Comparison of ENCODE assay signal across 9 mouse cellular contexts in the genomic region with DNA sequence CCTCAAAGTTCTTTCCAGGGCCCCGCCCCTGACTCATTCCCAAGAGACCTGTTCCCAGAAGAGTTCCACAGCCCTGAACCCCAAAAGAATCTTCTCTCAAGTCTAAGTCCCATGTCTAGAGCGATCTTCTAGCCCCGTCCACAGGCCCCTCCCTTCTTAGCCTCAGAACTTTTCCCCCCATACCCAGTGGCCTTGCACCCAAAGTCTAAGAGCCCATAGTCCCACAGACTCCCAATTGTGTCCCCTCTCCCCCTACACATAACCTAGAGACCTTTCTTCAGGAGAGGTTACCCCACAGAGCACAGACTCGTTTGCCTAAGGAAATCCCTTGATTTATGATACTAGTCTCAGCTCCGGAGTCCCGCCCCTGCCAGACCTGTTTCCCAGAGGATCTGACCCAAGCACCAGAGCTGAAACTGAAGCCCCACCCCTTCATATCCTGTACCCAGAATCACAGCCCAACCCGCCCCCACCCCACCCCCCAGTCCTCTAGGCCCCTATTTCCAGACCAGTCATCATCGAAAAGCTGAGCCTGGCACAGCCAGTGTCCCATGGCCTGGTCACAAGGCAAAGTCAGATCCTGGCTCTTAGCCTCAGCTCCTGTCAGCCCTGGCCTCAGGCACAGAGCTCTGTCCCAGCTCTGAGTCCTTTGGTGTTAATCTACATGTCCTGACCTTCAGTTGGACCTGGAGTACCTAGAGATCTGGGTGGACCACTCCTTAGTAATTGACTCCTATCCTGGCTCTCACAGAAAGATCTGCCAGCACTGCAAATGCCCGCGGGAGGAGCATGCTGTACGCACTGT. TPM values are rescaled to one million over a fixed set of nuclear protein-coding genes. Genes with fewer than 3 reads are reported as not detected.
DNase-seq lines count a peak whose midpoint lies in the region; ATAC-seq and TF ChIP-seq lines count a peak whose summit lies in the region.
"Had no signal": no experiment of that assay in that cellular context is flagged by ENCODE, and none has a peak within 500 bp of the region (broad histone marks: within the 10 kb centered on the region; RNA-seq: fewer than 3 reads in every experiment).

No protein-coding gene starts in this region.

- no peak for TF ChIP-seq EP300 in liver, embryonic 14.5 days (IDR thresholded peaks at IDR 0.05; ENCODE audit: low read depth)

- TF ChIP-seq CTCF in liver, embryonic 14.5 days (IDR thresholded peaks at IDR 0.05; ENCODE audit: low read depth) = no peak
- TF ChIP-seq CTCF in layer of hippocampus, adult 2 months (conservative IDR thresholded peaks at IDR 0.05) = no peak

- no peak overlapping the region for H3K9ac ChIP-seq in embryonic facial prominence, embryonic 13.5 days
- no peak overlapping the region for H3K9ac ChIP-seq in intestine, embryonic 14.5 days (ENCODE audit: low read length)
- no peak overlapping the region for H3K9ac ChIP-seq in liver, embryonic 14.5 days (replicated peaks)

- H3K4me2 ChIP-seq in embryonic facial prominence, embryonic 13.5 days = peak overlapping the region; percentile 61
- H3K4me2 ChIP-seq in intestine, embryonic 14.5 days (ENCODE audit: low read length) = peak overlapping the region; percentile 49
- H3K4me2 ChIP-seq in liver, embryonic 14.5 days (ENCODE audit: low read depth) = peak overlapping the region; percentile 58; the same call in 1 of the 2 replicates

- 54% methylated on average over 11 of the region's 11 CpGs for WGBS in embryonic facial prominence, embryonic 13.5 days
- WGBS in intestine, embryonic 14.5 days = 43% methylated on average over 11 of the region's 11 CpGs
- WGBS in liver, embryonic 14.5 days (ENCODE audit: insufficient replicate concordance) = 58% methylated on average over 11 of the region's 11 CpGs

- no peaks in the 10 kb centered on the region for H3K27me3 ChIP-seq in embryonic facial prominence, embryonic 13.5 days
- H3K27me3 ChIP-seq in intestine, embryonic 14.5 days (replicated peaks; ENCODE audit: control insufficient read depth, insufficient read depth, low read length) = no peaks in the 10 kb centered on the region
- no peaks in the 10 kb centered on the region; the same call in 1 of the 2 replicates for H3K27me3 ChIP-seq in liver, embryonic 14.5 days (ENCODE audit: control insufficient read depth, insufficient read depth, low read length)

- intact Hi-C loops in heart, postnatal 25 days (cut with DNase I) = no loop called here
- intact Hi-C loops in left cerebral cortex, postnatal 25 days (cut with DNase I) = no loop called here

- DNase-seq in heart, adult 11 months = peak; percentile 98
- no peak for DNase-seq in heart, postnatal 25 days (ENCODE audit: low spot score)
- DNase-seq in intestine, embryonic 14.5 days (ENCODE audit: low spot score) = no peak
- DNase-seq in liver, embryonic 14.5 days (ENCODE audit: low read depth in 3 of 3, low spot score in 3 of 3) = no peak
- DNase-seq in frontal cortex, postnatal 36 days (ENCODE audit: low spot score in 2 of 2) = no peak
- DNase-seq in layer of hippocampus, adult 2 months (ENCODE audit: low spot score in 2 of 2) = no peak
- DNase-seq in left cerebral cortex, postnatal 25 days (ENCODE audit: low spot score in 2 of 2) = no peak

- no peak overlapping the region for H3K27ac ChIP-seq in embryonic facial prominence, embryonic 13.5 days
- peak overlapping the region; percentile 54; the same call in 1 of the 2 replicates for H3K27ac ChIP-seq in intestine, embryonic 14.5 days (ENCODE audit: low read depth)
- H3K27ac ChIP-seq in liver, embryonic 14.5 days = no peak overlapping the region
- H3K27ac ChIP-seq in layer of hippocampus, adult 2 months = no peak overlapping the region

- H3K4me3 ChIP-seq in embryonic facial prominence, embryonic 13.5 days = peak overlapping the region; percentile 50
- H3K4me3 ChIP-seq in intestine, embryonic 14.5 days (ENCODE audit: low read depth, low read length) = peak overlapping the region; percentile 43; the same call in 1 of the 2 replicates
- H3K4me3 ChIP-seq in liver, embryonic 14.5 days (ENCODE audit: insufficient read depth in 1 of 2, low read depth in 2 of 2, low read length in 2 of 2) = no peak overlapping the region
- H3K4me3 ChIP-seq in layer of hippocampus, adult 2 months = no peak overlapping the region
- H3K4me3 ChIP-seq: erythroblast, embryonic 14.5 days had no signal

- no peaks in the 10 kb centered on the region for H3K36me3 ChIP-seq in embryonic facial prominence, embryonic 13.5 days
- H3K36me3 ChIP-seq in intestine, embryonic 14.5 days (ENCODE audit: control insufficient read depth, insufficient read depth, low read length) = peaks cover 7% of the 10 kb centered on the region; the same call in 1 of the 2 replicates
- H3K36me3 ChIP-seq in liver, embryonic 14.5 days (replicated peaks; ENCODE audit: control insufficient read depth, insufficient read depth, low read depth) = no peaks in the 10 kb centered on the region

- H3K4me1 ChIP-seq in embryonic facial prominence, embryonic 13.5 days = 0 out of 2 replicates have a peak, but pooled peaks cover 7% of the 10 kb centered on the region
- peaks cover 5% of the 10 kb centered on the region; the same call in 1 of the 2 replicates for H3K4me1 ChIP-seq in intestine, embryonic 14.5 days (replicated peaks; ENCODE audit: control insufficient read depth, insufficient read depth, low read length)
- H3K4me1 ChIP-seq in liver, embryonic 14.5 days (replicated peaks; ENCODE audit: control insufficient read depth in 2 of 2, insufficient read depth in 2 of 2, low read length in 1 of 2) = no peaks in the 10 kb centered on the region; a peak in 1 of 4 replicates

- no peak for ATAC-seq in embryonic facial prominence, embryonic 13.5 days (ENCODE audit: insufficient number of reproducible peaks, insufficient read depth, low FRiP score, low TSS enrichment, low read depth)
- ATAC-seq in intestine, embryonic 14.5 days (replicated peaks; ENCODE audit: low FRiP score, low TSS enrichment, low read depth) = peak; percentile 63
- 0 out of 2 replicates have a peak, but pooled peaks have one; percentile 13 for ATAC-seq in liver, embryonic 14.5 days (ENCODE audit: insufficient read depth)

- H3K9me3 ChIP-seq in embryonic facial prominence, embryonic 13.5 days = no peaks in the 10 kb centered on the region
- no peaks in the 10 kb centered on the region for H3K9me3 ChIP-seq in intestine, embryonic 14.5 days (ENCODE audit: control insufficient read depth, low read length)
- no peaks in the 10 kb centered on the region for H3K9me3 ChIP-seq in liver, embryonic 14.5 days (ENCODE audit: control insufficient read depth, low read length)

RNA-seq across cellular contexts. Expression of a gene that starts 1.9 kb away (rescaled TPM):
- 10 to 100 TPM; 16.5 to 19.9 TPM for total RNA-seq in heart, postnatal 25 days (2021)
- polyA plus RNA-seq in embryonic facial prominence, embryonic 13.5 days (2015; fragmentation: Nextera tagmentation; extraction: Ambion mirVana) = 9.9 and 11.8 TPM in 2 replicates
- 6.5 and 8.2 TPM in 2 replicates for polyA plus RNA-seq in intestine, embryonic 14.5 days (2014; fragmentation: Nextera tagmentation; extraction: Ambion mirVana)
- polyA plus RNA-seq in liver, embryonic 14.5 days (2012; rRNA removed) = 1.2 and 1.3 TPM in 2 replicates
- 0.34 and 1.0 TPM in 2 replicates for polyA plus RNA-seq in liver, embryonic 14.5 days (2014; fragmentation: Nextera tagmentation; extraction: Ambion mirVana)
- 1 to 10 TPM; 1.0 to 1.1 TPM for total RNA-seq in layer of hippocampus, adult 2 months (2021)
- total RNA-seq in left cerebral cortex, postnatal 25 days (2021) = 1 to 10 TPM in 1 of 2 experiments, under 1 TPM in 1; 0.76 to 2.0 TPM

RNA-seq across cellular contexts. Expression of a gene that starts 12.2 kb away (rescaled TPM):
- 10 to 100 TPM; 41.6 to 54.1 TPM for total RNA-seq in heart, postnatal 25 days (2021)
- 100 and 115 TPM in 2 replicates for polyA plus RNA-seq in embryonic facial prominence, embryonic 13.5 days (2015; fragmentation: Nextera tagmentation; extraction: Ambion mirVana)
- 238 TPM in 2 replicates for polyA plus RNA-seq in intestine, embryonic 14.5 days (2014; fragmentation: Nextera tagmentation; extraction: Ambion mirVana)
- 27.3 and 43.1 TPM in 2 replicates for polyA plus RNA-seq in liver, embryonic 14.5 days (2012; rRNA removed)
- polyA plus RNA-seq in liver, embryonic 14.5 days (2014; fragmentation: Nextera tagmentation; extraction: Ambion mirVana) = 29.0 and 31.0 TPM in 2 replicates
- total RNA-seq in layer of hippocampus, adult 2 months (2021) = 1 to 10 TPM; 4.9 to 5.4 TPM
- total RNA-seq in left cerebral cortex, postnatal 25 days (2021) = 1 to 10 TPM; 5.9 to 7.7 TPM

RNA-seq across cellular contexts. Expression of a gene that starts 20.7 kb away (rescaled TPM):
- 1 to 10 TPM; 1.7 to 2.4 TPM for total RNA-seq in heart, postnatal 25 days (2021)
- 2.1 and 3.3 TPM in 2 replicates for polyA plus RNA-seq in embryonic facial prominence, embryonic 13.5 days (2015; fragmentation: Nextera tagmentation; extraction: Ambion mirVana)
- polyA plus RNA-seq in intestine, embryonic 14.5 days (2014; fragmentation: Nextera tagmentation; extraction: Ambion mirVana) = 3.1 and 3.9 TPM in 2 replicates
- polyA plus RNA-seq in liver, embryonic 14.5 days (2012; rRNA removed) = 0.34 and 0.39 TPM in 2 replicates
- polyA plus RNA-seq in liver, embryonic 14.5 days (2014; fragmentation: Nextera tagmentation; extraction: Ambion mirVana) = 0.05 and 0.25 TPM in 2 replicates
- 1,000 to 10,000 TPM; 1,738 to 1,877 TPM for total RNA-seq in layer of hippocampus, adult 2 months (2021)
- 1,000 to 10,000 TPM; 2,020 to 2,211 TPM for total RNA-seq in left cerebral cortex, postnatal 25 days (2021)

RNA-seq across cellular contexts. Expression of a gene that starts 22.1 kb away (rescaled TPM):
- total RNA-seq in heart, postnatal 25 days (2021) = 10 to 100 TPM; 24.1 to 26.0 TPM
- polyA plus RNA-seq in embryonic facial prominence, embryonic 13.5 days (2015; fragmentation: Nextera tagmentation; extraction: Ambion mirVana) = 0.66 TPM in 1 of 2 replicates, not detected in the other
- 0.39 and 0.57 TPM in 2 replicates for polyA plus RNA-seq in intestine, embryonic 14.5 days (2014; fragmentation: Nextera tagmentation; extraction: Ambion mirVana)
- 0.02 and 0.04 TPM in 2 replicates for polyA plus RNA-seq in liver, embryonic 14.5 days (2012; rRNA removed)
- 0.20 TPM in 1 of 2 replicates, not detected in the other for polyA plus RNA-seq in liver, embryonic 14.5 days (2014; fragmentation: Nextera tagmentation; extraction: Ambion mirVana)
- under 1 TPM; 0.31 to 0.52 TPM for total RNA-seq in layer of hippocampus, adult 2 months (2021)
- total RNA-seq in left cerebral cortex, postnatal 25 days (2021) = under 1 TPM; 0.41 to 0.57 TPM
- polyA plus RNA-seq: erythroblast, embryonic 14.5 days had no signal

RNA-seq across cellular contexts. Expression of a gene that starts 37.9 kb away (rescaled TPM):
- 10 to 100 TPM; 19.5 to 21.3 TPM for total RNA-seq in heart, postnatal 25 days (2021)
- polyA plus RNA-seq in embryonic facial prominence, embryonic 13.5 days (2015; fragmentation: Nextera tagmentation; extraction: Ambion mirVana) = 37.2 and 40.6 TPM in 2 replicates
- 33.6 and 38.0 TPM in 2 replicates for polyA plus RNA-seq in intestine, embryonic 14.5 days (2014; fragmentation: Nextera tagmentation; extraction: Ambion mirVana)
- 4.4 and 7.0 TPM in 2 replicates for polyA plus RNA-seq in liver, embryonic 14.5 days (2012; rRNA removed)
- 12.6 and 14.6 TPM in 2 replicates for polyA plus RNA-seq in liver, embryonic 14.5 days (2014; fragmentation: Nextera tagmentation; extraction: Ambion mirVana)
- total RNA-seq in layer of hippocampus, adult 2 months (2021) = 10 to 100 TPM; 32.6 to 40.6 TPM
- total RNA-seq in left cerebral cortex, postnatal 25 days (2021) = 10 to 100 TPM; 33.2 to 34.0 TPM

Comparison
In these comparisons a context has a peak if more than half of its experiments do, and no peak if none do; other contexts are left out.
1. H3K4me3 ChIP-seq: peak in embryonic facial prominence, embryonic 13.5 days (single experiment) and intestine, embryonic 14.5 days (single experiment); none in liver, embryonic 14.5 days (0 of 2) and layer of hippocampus, adult 2 months (single experiment).
2. RNA of a gene that starts 1.9 kb away (total RNA-seq): 16.5 to 19.9 TPM in heart, postnatal 25 days; 0.76 to 2.0 TPM in left cerebral cortex, postnatal 25 days and 1.0 to 1.1 TPM in layer of hippocampus, adult 2 months; every median in the first group is over 4 times any median in the second.
3. RNA of a gene that starts 12.2 kb away (total RNA-seq): 41.6 to 54.1 TPM in heart, postnatal 25 days; 5.9 to 7.7 TPM in left cerebral cortex, postnatal 25 days and 4.9 to 5.4 TPM in layer of hippocampus, adult 2 months; every median in the first group is over 4 times any median in the second.
4. RNA of a gene that starts 20.7 kb away (total RNA-seq): 2,020 to 2,211 TPM in left cerebral cortex, postnatal 25 days and 1,738 to 1,877 TPM in layer of hippocampus, adult 2 months; 1.7 to 2.4 TPM in heart, postnatal 25 days; every median in the first group is over 100 times any median in the second.
5. Peak in every context shown above with its lines, with median percentiles within 50 percentile points of each other: H3K4me2 ChIP-seq.